9 mouse cellular contexts compared by ENCODE assay signal in genomic region chr12:11203694-11204665, GRCm38 (mm10). TPM values are rescaled to one million over a fixed set of nuclear protein-coding genes. Genes with fewer than 3 reads are reported as not detected.
A peak's percentile ranks its signal among the peaks of the same experiment; 100 is the strongest.
DNase-seq lines count a peak whose midpoint lies in the region; ATAC-seq and TF ChIP-seq lines count a peak whose summit lies in the region.
"Had no signal": no experiment of that assay in that cellular context is flagged by ENCODE, and none has a peak within 500 bp of the region (broad histone marks: within the 10 kb centered on the region; RNA-seq: fewer than 3 reads in every experiment).

No protein-coding gene starts in this region.

- no peaks in the 10 kb centered on the region for H3K4me1 ChIP-seq in lung, embryonic 14.5 days (ENCODE audit: insufficient read depth)
- 0 out of 2 replicates have a peak, but pooled peaks cover 3% of the 10 kb centered on the region for H3K4me1 ChIP-seq in midbrain, embryonic 15.5 days

- H3K9me3 ChIP-seq in lung, embryonic 14.5 days (ENCODE audit: low read depth, low read length): no peaks in the 10 kb centered on the region
- H3K9me3 ChIP-seq in midbrain, embryonic 15.5 days: no peaks in the 10 kb centered on the region

- no peak for TF ChIP-seq CTCF in lung, embryonic 14.5 days (IDR thresholded peaks at IDR 0.05; ENCODE audit: low read depth)

- no peak overlapping the region for H3K4me3 ChIP-seq in lung, embryonic 14.5 days (ENCODE audit: low read depth, low read length)
- H3K4me3 ChIP-seq in midbrain, embryonic 15.5 days: no peak overlapping the region

- no peaks in the 10 kb centered on the region for H3K27me3 ChIP-seq in lung, embryonic 14.5 days (ENCODE audit: insufficient read depth, low read length)
- H3K27me3 ChIP-seq in midbrain, embryonic 15.5 days (replicated peaks): no peaks in the 10 kb centered on the region

- peak overlapping the region; percentile 64; the same call in 1 of the 2 replicates for H3K27ac ChIP-seq in lung, embryonic 14.5 days (ENCODE audit: low read depth)
- H3K27ac ChIP-seq in midbrain, embryonic 15.5 days: no peak overlapping the region

- H3K36me3 ChIP-seq in lung, embryonic 14.5 days (ENCODE audit: insufficient read depth): no peaks in the 10 kb centered on the region
- no peaks in the 10 kb centered on the region for H3K36me3 ChIP-seq in midbrain, embryonic 15.5 days (replicated peaks)

- H3K9ac ChIP-seq in lung, embryonic 14.5 days: no peak overlapping the region; the same call in 1 of the 2 replicates
- H3K9ac ChIP-seq in midbrain, embryonic 15.5 days: no peak overlapping the region

- 47% methylated on average over 18 of the region's 18 CpGs for WGBS in lung, embryonic 14.5 days
- 76% methylated on average over 18 of the region's 18 CpGs for WGBS in midbrain, embryonic 15.5 days

- peak; percentile 85 for ATAC-seq in frontal cortex, adult (ENCODE audit: low TSS enrichment)
- ATAC-seq in lung, embryonic 14.5 days (ENCODE audit: insufficient read depth): peak; percentile 83
- no peak for ATAC-seq in midbrain, embryonic 15.5 days (replicated peaks)

- no peak for DNase-seq in frontal cortex, postnatal 25 days (ENCODE audit: low spot score in 2 of 2)
- DNase-seq in fibroblast of lung, adult 2 months (ENCODE audit: low read depth): peak; percentile 85
- peak; percentile 83 for DNase-seq in heart, postnatal 4 days
- DNase-seq in lung, embryonic 14.5 days: peak; percentile 67
- peak; percentile 47 to 74 for DNase-seq in urinary bladder, postnatal 36 days (ENCODE audit: low spot score in 2 of 2)
- DNase-seq in layer of hippocampus, postnatal 14 days (ENCODE audit: low spot score in 2 of 2): no peak

- H3K4me2 ChIP-seq in lung, embryonic 14.5 days: peak overlapping the region; percentile 36
- H3K4me2 ChIP-seq in midbrain, embryonic 15.5 days: no peak overlapping the region

RNA-seq across cellular contexts. Expression of gene Msgn1, which starts 4.8 kb away (rescaled TPM):
- not detected for total RNA-seq in heart, postnatal 4 days (2021)
- polyA plus RNA-seq in lung, embryonic 14.5 days (2014; fragmentation: Nextera tagmentation; extraction: Ambion mirVana): not detected in 2 replicates
- not detected for total RNA-seq in layer of hippocampus, postnatal 14 days (2021)
- not detected in 2 replicates for polyA plus RNA-seq in midbrain, embryonic 15.5 days (2015; fragmentation: Nextera tagmentation; extraction: Ambion mirVana)
- total RNA-seq: left cerebral cortex, postnatal 14 days had no signal

RNA-seq across cellular contexts. Expression of gene Kcns3, which starts 53.1 kb away (rescaled TPM):
- under 1 TPM; 0.12 to 0.36 TPM for total RNA-seq in heart, postnatal 4 days (2021)
- polyA plus RNA-seq in lung, embryonic 14.5 days (2014; fragmentation: Nextera tagmentation; extraction: Ambion mirVana): 4.7 and 5.7 TPM in 2 replicates
- 1 to 10 TPM; 6.6 to 6.8 TPM for total RNA-seq in layer of hippocampus, postnatal 14 days (2021)
- 0.47 and 0.59 TPM in 2 replicates for polyA plus RNA-seq in midbrain, embryonic 15.5 days (2015; fragmentation: Nextera tagmentation; extraction: Ambion mirVana)

Comparison
In these comparisons a context has a peak if more than half of its experiments do, and no peak if none do; other contexts are left out.
1. DNase-seq: peak in fibroblast of lung, adult 2 months (single experiment), heart, postnatal 4 days (single experiment), lung, embryonic 14.5 days (single experiment) and urinary bladder, postnatal 36 days (2 of 2); none in frontal cortex, postnatal 25 days (0 of 2) and layer of hippocampus, postnatal 14 days (0 of 2).
2. RNA of gene Kcns3, which starts 53.1 kb away (total RNA-seq): 6.6 to 6.8 TPM in layer of hippocampus, postnatal 14 days; 0.12 to 0.36 TPM in heart, postnatal 4 days; every median in the first group is over 4 times any median in the second.